Mouse (Mus musculus): ENCODE results near the gene Ophn1.

The Ophn1 gene

GRCm38 (mm10) chrX:98890406-98891116, at the start of gene Ophn1:
Ophn1 (minus strand) TSS chrX:98891025.
- no peak for DNase-seq (ENCODE audit: low read depth)

GRCm38 (mm10) chrX:98937555-98938294, 46.9 kb upstream of the Ophn1 start:
- peak; percentile 78 for DNase-seq (ENCODE audit: low read depth)

- peak; percentile 70 for DNase-seq (ENCODE audit: low read depth)
Measured at GRCm38 (mm10) chrX:98936707-98937554, 46.1 kb upstream of the Ophn1 start.

GRCm38 (mm10) chrX:98936101-98936500, 45.3 kb upstream of the Ophn1 start, which contains the start of gene Yipf6:
Yipf6 (plus strand) TSS chrX:98936316.
- DNase-seq (ENCODE audit: low read depth) = no peak

- peak; percentile 28 for DNase-seq (ENCODE audit: low read depth)
Measured at GRCm38 (mm10) chrX:98919423-98919822, 28.6 kb upstream of the Ophn1 start.

- peak; percentile 11 for DNase-seq (ENCODE audit: low read depth)
Measured at GRCm38 (mm10) chrX:98908910-98909309, 18.1 kb upstream of the Ophn1 start.

- DNase-seq (ENCODE audit: low read depth) = no peak
Measured at GRCm38 (mm10) chrX:98904226-98904625, 13.4 kb upstream of the Ophn1 start.

- no peak for DNase-seq (ENCODE audit: low read depth)
Measured at GRCm38 (mm10) chrX:98898307-98898706, 7.5 kb upstream of the Ophn1 start.

GRCm38 (mm10) chrX:98890072-98890405, 786 bp downstream of the Ophn1 start:
- DNase-seq (ENCODE audit: low read depth) = no peak

GRCm38 (mm10) chrX:98881983-98882382, 8.8 kb downstream of the Ophn1 start:
- DNase-seq (ENCODE audit: low read depth) = no peak

GRCm38 (mm10) chrX:98881085-98881484, 9.7 kb downstream of the Ophn1 start:
- no peak for DNase-seq (ENCODE audit: low read depth)

- DNase-seq (ENCODE audit: low read depth) = no peak
Measured at GRCm38 (mm10) chrX:98880314-98880713, 10.5 kb downstream of the Ophn1 start.

GRCm38 (mm10) chrX:98875144-98875543, 15.7 kb downstream of the Ophn1 start:
- no peak for DNase-seq (ENCODE audit: low read depth)

- no peak for DNase-seq (ENCODE audit: low read depth)
Measured at GRCm38 (mm10) chrX:98874086-98874485, 16.7 kb downstream of the Ophn1 start.

- no peak for DNase-seq (ENCODE audit: low read depth)
Measured at GRCm38 (mm10) chrX:98872064-98872463, 18.8 kb downstream of the Ophn1 start.

- no peak for DNase-seq (ENCODE audit: low read depth)
Measured at GRCm38 (mm10) chrX:98870541-98870940, 20.3 kb downstream of the Ophn1 start.

- no peak for DNase-seq (ENCODE audit: low read depth)
Measured at GRCm38 (mm10) chrX:98869735-98870134, 21.1 kb downstream of the Ophn1 start.

- no peak for DNase-seq (ENCODE audit: low read depth)
Measured at GRCm38 (mm10) chrX:98869165-98869564, 21.7 kb downstream of the Ophn1 start.

- DNase-seq (ENCODE audit: low read depth) = no peak
Measured at GRCm38 (mm10) chrX:98860167-98860566, 30.7 kb downstream of the Ophn1 start.

- DNase-seq (ENCODE audit: low read depth) = no peak
Measured at GRCm38 (mm10) chrX:98856046-98856445, 34.8 kb downstream of the Ophn1 start.

- no peak for DNase-seq (ENCODE audit: low read depth)
Measured at GRCm38 (mm10) chrX:98850869-98851268, 40.0 kb downstream of the Ophn1 start.

GRCm38 (mm10) chrX:98841606-98842005, 49.2 kb downstream of the Ophn1 start:
- DNase-seq (ENCODE audit: low read depth) = no peak

GRCm38 (mm10) chrX:98835989-98836388, 54.8 kb downstream of the Ophn1 start:
- no peak for DNase-seq (ENCODE audit: low read depth)
